Mouse (Mus musculus): ENCODE data around the gene Eif4h. TPM values are rescaled to one million over a fixed set of nuclear protein-coding genes. Genes with fewer than 3 reads are reported as not detected.

Eif4h gene
- polyA plus RNA-seq, 1 experiment = 112 TPM

DNA sequence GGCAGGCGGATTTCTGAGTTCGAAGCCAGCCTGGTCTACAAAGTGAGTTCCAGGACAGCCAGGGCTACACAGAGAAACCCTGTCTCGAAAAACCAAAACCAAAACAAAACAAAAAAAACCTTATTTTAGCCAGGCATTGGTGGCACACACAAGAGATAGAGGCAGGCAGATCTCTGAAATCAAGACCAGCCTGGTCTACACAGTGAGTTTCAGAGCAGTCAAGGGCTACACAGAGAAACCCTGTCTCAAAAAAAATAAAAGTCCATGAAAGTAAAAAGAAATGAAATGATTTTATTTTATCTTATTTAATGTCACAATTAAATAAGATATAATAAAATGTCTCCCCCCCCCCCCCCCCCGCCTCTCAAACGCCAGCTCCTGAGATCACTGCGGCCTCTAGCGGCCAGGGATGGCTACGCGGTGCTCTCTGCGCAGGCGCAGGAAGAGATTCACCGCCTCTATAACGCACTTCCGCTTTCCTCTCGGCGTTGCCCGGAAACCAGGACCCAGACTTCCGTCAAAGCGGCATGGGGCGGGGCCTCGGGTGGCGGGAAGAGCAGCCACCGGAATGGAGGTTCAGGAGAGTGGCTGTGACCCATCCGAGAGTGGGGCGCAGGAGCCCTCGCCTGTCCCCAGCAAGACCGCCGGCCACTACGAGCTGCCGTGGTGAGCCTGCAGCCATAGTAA, 56.9 kb downstream of the Eif4h start:
- no peak overlapping the region for H3K27ac ChIP-seq (ENCODE audit: insufficient read depth, low read depth, low read length)
- H3K4me3 ChIP-seq (ENCODE audit: insufficient read depth, low read depth, low read length) = peak overlapping the region; percentile 91
- H3K4me1 ChIP-seq (ENCODE audit: control insufficient read depth, insufficient read depth, low read length) = peaks cover 3% of the 10 kb centered on the region
- 7% methylated on average over 30 of the region's 30 CpGs for WGBS
- 0 out of 2 replicates have a peak, but pooled peaks have one; percentile 32 for TF ChIP-seq POLR2A (IDR thresholded peaks at IDR 0.05; ENCODE audit: insufficient read depth, low read depth, low read length)
- peak; percentile 75 for TF ChIP-seq CTCF (IDR thresholded peaks at IDR 0.05; ENCODE audit: insufficient read depth, low read depth, low read length)

DNA sequence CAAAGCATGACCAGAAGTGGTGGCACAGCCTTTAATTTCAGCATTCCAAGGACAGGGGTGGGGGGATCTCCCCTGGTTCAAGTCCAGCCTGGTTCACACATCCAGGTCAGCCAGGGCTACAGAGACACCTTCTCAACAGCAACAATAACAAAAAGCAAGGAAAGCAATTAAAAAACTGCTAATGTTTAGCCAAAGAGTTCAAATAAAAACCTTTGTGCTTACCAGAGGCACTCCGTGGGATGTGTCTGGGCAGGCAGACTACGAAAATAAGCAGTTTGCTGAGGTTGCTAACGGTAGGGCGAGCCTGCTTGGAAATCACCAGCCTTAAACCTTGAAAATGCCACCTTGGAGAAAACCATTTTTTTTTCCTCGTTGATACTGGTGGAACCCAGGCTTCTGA, 58.1 kb downstream of the Eif4h start, which contains the start of gene Rfc2:
Gene Rfc2 (plus strand): TSS at position 221 of the 400 bp plus-strand sequence.
- TF ChIP-seq POLR2A (IDR thresholded peaks at IDR 0.05; ENCODE audit: insufficient read depth, low read depth, low read length) (no peak), CTCF (IDR thresholded peaks at IDR 0.05; ENCODE audit: insufficient read depth, low read depth, low read length) (no peak)
- Histone ChIP-seq H3K4me3 (ENCODE audit: insufficient read depth, low read depth, low read length) (no peak within 1 kb of the TSS), H3K27ac (ENCODE audit: insufficient read depth, low read depth, low read length) (no peak within 1 kb of the TSS), H3K4me1 (ENCODE audit: control insufficient read depth, insufficient read depth, low read length) (peaks cover 3% of the 10 kb centered on the region)
- 43% methylated on average over 5 of the region's 5 CpGs for WGBS

DNA sequence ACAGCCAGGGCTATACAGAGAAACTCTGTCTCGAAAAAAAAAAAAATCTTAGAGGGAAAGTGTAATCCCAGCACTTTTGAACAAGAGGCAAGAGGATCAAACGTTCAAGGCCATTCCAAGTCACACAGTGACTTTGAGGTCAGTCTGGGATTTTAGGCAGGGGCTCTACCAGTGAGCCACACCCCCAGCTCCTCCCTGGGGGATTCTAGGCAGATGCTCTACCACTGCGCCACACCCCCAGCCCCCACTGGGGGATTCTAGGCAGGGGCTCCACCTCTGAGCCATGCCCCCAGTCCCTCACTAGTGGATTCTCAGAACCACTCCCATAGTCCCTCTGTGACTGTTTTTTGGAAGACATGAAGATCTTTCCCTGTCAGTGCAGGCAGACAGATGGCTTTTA, 60.2 kb downstream of the Eif4h start:
- TF ChIP-seq POLR2A (IDR thresholded peaks at IDR 0.05; ENCODE audit: insufficient read depth, low read depth, low read length) (no peak), CTCF (IDR thresholded peaks at IDR 0.05; ENCODE audit: insufficient read depth, low read depth, low read length) (no peak)
- H3K4me1 ChIP-seq (ENCODE audit: control insufficient read depth, insufficient read depth, low read length) = peaks cover 3% of the 10 kb centered on the region
- no peak overlapping the region for H3K4me3 ChIP-seq (ENCODE audit: insufficient read depth, low read depth, low read length)
- 60% methylated on average over 3 of the region's 3 CpGs for WGBS
- H3K27ac ChIP-seq (ENCODE audit: insufficient read depth, low read depth, low read length) = no peak overlapping the region

GRCm38 (mm10) chr5:134577534-134577933, 61.8 kb downstream of the Eif4h start:
- no peak overlapping the region for H3K4me3 ChIP-seq (ENCODE audit: insufficient read depth, low read depth, low read length)
- peaks cover 2% of the 10 kb centered on the region; the same call in 1 of the 2 replicates for H3K4me1 ChIP-seq (ENCODE audit: control insufficient read depth, insufficient read depth, low read length)
- no peak overlapping the region for H3K27ac ChIP-seq (ENCODE audit: insufficient read depth, low read depth, low read length)
- no peak for TF ChIP-seq POLR2A (IDR thresholded peaks at IDR 0.05; ENCODE audit: insufficient read depth, low read depth, low read length)
- TF ChIP-seq CTCF (IDR thresholded peaks at IDR 0.05; ENCODE audit: insufficient read depth, low read depth, low read length) = no peak
- WGBS = 93% methylated on average over 7 of the region's 7 CpGs

- no peak overlapping the region for H3K4me3 ChIP-seq (ENCODE audit: insufficient read depth, low read depth, low read length)
- peaks cover 4% of the 10 kb centered on the region; the same call in 1 of the 2 replicates for H3K4me1 ChIP-seq (ENCODE audit: control insufficient read depth, insufficient read depth, low read length)
- TF ChIP-seq POLR2A (IDR thresholded peaks at IDR 0.05; ENCODE audit: insufficient read depth, low read depth, low read length) (no peak), CTCF (IDR thresholded peaks at IDR 0.05; ENCODE audit: insufficient read depth, low read depth, low read length) (no peak)
- WGBS = 83% methylated on average over 14 of the region's 14 CpGs
- no peak overlapping the region for H3K27ac ChIP-seq (ENCODE audit: insufficient read depth, low read depth, low read length)
These were observed 62.6 kb downstream of the Eif4h start for GRCm38 (mm10) chr5:134576517-134577220.

DNA sequence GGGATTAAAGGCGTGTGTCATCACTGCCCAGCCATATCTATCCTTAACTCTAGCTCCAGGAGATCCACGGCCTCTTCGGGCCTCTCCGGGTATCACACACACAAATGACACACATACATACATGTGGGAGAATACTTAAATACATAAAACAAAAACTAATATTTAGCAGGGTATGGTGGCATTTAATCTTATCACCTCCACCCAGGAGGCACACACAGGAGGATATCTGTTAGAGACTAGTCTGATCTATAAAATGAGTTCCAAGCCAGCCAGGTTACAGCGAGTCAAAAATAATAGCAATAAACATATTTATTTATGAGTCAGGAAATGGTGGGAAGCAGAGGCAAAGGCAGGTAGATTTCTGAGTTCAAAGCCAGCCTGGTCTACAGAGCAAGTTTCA, 63.5 kb downstream of the Eif4h start:
- WGBS = 95% methylated on average over 5 of the region's 5 CpGs
- TF ChIP-seq POLR2A (IDR thresholded peaks at IDR 0.05; ENCODE audit: insufficient read depth, low read depth, low read length) (no peak), CTCF (IDR thresholded peaks at IDR 0.05; ENCODE audit: insufficient read depth, low read depth, low read length) (no peak)
- Histone ChIP-seq H3K4me3 (ENCODE audit: insufficient read depth, low read depth, low read length) (no peak overlapping the region), H3K4me1 (ENCODE audit: control insufficient read depth, insufficient read depth, low read length) (peaks cover 6% of the 10 kb centered on the region; the same call in 1 of the 2 replicates), H3K27ac (ENCODE audit: insufficient read depth, low read depth, low read length) (no peak overlapping the region)

- peaks cover 14% of the 10 kb centered on the region for H3K4me1 ChIP-seq (ENCODE audit: control insufficient read depth, insufficient read depth, low read length)
- H3K4me3 ChIP-seq (ENCODE audit: insufficient read depth, low read depth, low read length) = no peak overlapping the region
- H3K27ac ChIP-seq (ENCODE audit: insufficient read depth, low read depth, low read length) = no peak overlapping the region
- 59% methylated on average over 10 of the region's 10 CpGs for WGBS
- TF ChIP-seq CTCF (IDR thresholded peaks at IDR 0.05; ENCODE audit: insufficient read depth, low read depth, low read length) (no peak), POLR2A (IDR thresholded peaks at IDR 0.05; ENCODE audit: insufficient read depth, low read depth, low read length) (no peak)
These were observed 66.6 kb downstream of the Eif4h start for GRCm38 (mm10) chr5:134572508-134573214.

GRCm38 (mm10) chr5:134571730-134572507, 67.4 kb downstream of the Eif4h start:
- H3K4me1 ChIP-seq (ENCODE audit: control insufficient read depth, insufficient read depth, low read length) = peaks cover 14% of the 10 kb centered on the region
- H3K4me3 ChIP-seq (ENCODE audit: insufficient read depth, low read depth, low read length) = peak overlapping the region; percentile 66
- WGBS = 1% methylated on average over 23 of the region's 23 CpGs
- no peak for TF ChIP-seq CTCF (IDR thresholded peaks at IDR 0.05; ENCODE audit: insufficient read depth, low read depth, low read length)
- no peak for TF ChIP-seq POLR2A (IDR thresholded peaks at IDR 0.05; ENCODE audit: insufficient read depth, low read depth, low read length)
- peak overlapping the region; percentile 78 for H3K27ac ChIP-seq (ENCODE audit: insufficient read depth, low read depth, low read length)

Other genes with a start within 250 kb of the Eif4h start
- not detected in 2 replicates for gene Gtf2ird1, start 182.8 kb downstream of the Eif4h start, polyA plus RNA-seq (2012; ENCODE audit: insufficient read depth, insufficient read length, low replicate concordance, missing spikeins)
- not detected in 2 replicates for gene Clip2, start 87.1 kb downstream of the Eif4h start, polyA plus RNA-seq (2012; ENCODE audit: insufficient read depth, insufficient read length, low replicate concordance, missing spikeins)
- not detected in 2 replicates for gene Syna, start 79.3 kb downstream of the Eif4h start, polyA plus RNA-seq (2012; ENCODE audit: insufficient read depth, insufficient read length, low replicate concordance, missing spikeins)
- not detected in 2 replicates for gene Rfc2, start 58.1 kb downstream of the Eif4h start, polyA plus RNA-seq (2012; ENCODE audit: insufficient read depth, insufficient read length, low replicate concordance, missing spikeins)
- not detected in 2 replicates for gene Lat2, start 24.5 kb downstream of the Eif4h start, polyA plus RNA-seq (2012; ENCODE audit: insufficient read depth, insufficient read length, low replicate concordance, missing spikeins)
- gene Limk1, start 49.1 kb upstream of the Eif4h start, polyA plus RNA-seq (2012; ENCODE audit: insufficient read depth, insufficient read length, low replicate concordance, missing spikeins) = not detected in 2 replicates
- gene Eln, start 107.8 kb upstream of the Eif4h start, polyA plus RNA-seq (2012; ENCODE audit: insufficient read depth, insufficient read length, low replicate concordance, missing spikeins) = not detected in 2 replicates